Mouse (Mus musculus) stomach, embryonic 16.5 days (tissue): Measurements from ENCODE around the gene Ly6g6f. TPM values are rescaled to one million over a fixed set of nuclear protein-coding genes. Genes with fewer than 3 reads are reported as not detected.
A peak's percentile ranks its signal among the peaks of the same experiment; 100 is the strongest.

Source experiments
- ATAC-seq: fragments of 200-750 bp; cut with Nextera tagmentation; 2 replicates; pipeline ENCODE4 v1.8.0; 2017; ENCODE audit warnings: moderate number of reproducible peaks, moderate TSS enrichment; ENCODE audit not compliant: insufficient read depth, low FRiP score
- H3K27ac ChIP-seq: fragments of 300-500 bp; sonication (generic); 2 replicates; pipeline ENCODE4 v1.5.1; 2014; ENCODE audit warnings: low read length
- H3K27me3 ChIP-seq: fragments of 300-500 bp; sonication (generic); 2 replicates; pipeline ENCODE4 v1.6.1; 2014; ENCODE audit warnings: low read length, control low read depth, mixed read lengths; ENCODE audit not compliant: control insufficient read depth, insufficient read depth
- H3K36me3 ChIP-seq: fragments of 300-500 bp; sonication (generic); 2 replicates; pipeline ENCODE4 v1.6.1; 2014; ENCODE audit warnings: low read length; ENCODE audit not compliant: control insufficient read depth, insufficient read depth
- H3K4me1 ChIP-seq: fragments of 300-500 bp; sonication (generic); 2 replicates; pipeline ENCODE4 v1.6.1; 2014; ENCODE audit warnings: low read length, control low read depth, mixed read lengths; ENCODE audit not compliant: control insufficient read depth, insufficient read depth
- H3K4me2 ChIP-seq: fragments of 300-500 bp; sonication (generic); 2 replicates; pipeline ENCODE4 v1.6.1; 2014; ENCODE audit warnings: low read depth, low read length, mixed read lengths
- H3K4me3 ChIP-seq: fragments of 300-500 bp; sonication (generic); replicated peaks from 2 replicates; pipeline ENCODE4 v1.5.1; 2014; ENCODE audit warnings: mild to moderate bottlenecking, low read length
- H3K9ac ChIP-seq: fragments of 300-500 bp; sonication (generic); 2 replicates; pipeline ENCODE4 v1.6.1; 2014; ENCODE audit warnings: low read length
- H3K9me3 ChIP-seq: fragments of 300-500 bp; sonication (generic); replicated peaks from 2 replicates; pipeline ENCODE4 v1.6.1; 2016; ENCODE audit warnings: low read length, control low read depth; ENCODE audit not compliant: control insufficient read depth
- WGBS: fragments of 180-500 bp; shearing (Covaris S2); extraction: QIAGEN DNeasy Blood & Tissue Kit; methylation state at CpG from one replicate; pipeline ENCODE4 v1.1.7; 2014; 5-methylcytosine and 5-hydroxymethylcytosine counted together
- polyA plus RNA-seq: library from polyadenylated mRNA; unstranded; fragments of >200 nt; fragmentation: Nextera tagmentation; extraction: Ambion mirVana; gene quantifications from 2 replicates; pipeline ENCODE4 v1.2.1, GENCODE M21; 2015

Ly6g6f gene
- polyA plus RNA-seq, 1 experiment from 2014 or later, result 0.54 TPM

DNA sequence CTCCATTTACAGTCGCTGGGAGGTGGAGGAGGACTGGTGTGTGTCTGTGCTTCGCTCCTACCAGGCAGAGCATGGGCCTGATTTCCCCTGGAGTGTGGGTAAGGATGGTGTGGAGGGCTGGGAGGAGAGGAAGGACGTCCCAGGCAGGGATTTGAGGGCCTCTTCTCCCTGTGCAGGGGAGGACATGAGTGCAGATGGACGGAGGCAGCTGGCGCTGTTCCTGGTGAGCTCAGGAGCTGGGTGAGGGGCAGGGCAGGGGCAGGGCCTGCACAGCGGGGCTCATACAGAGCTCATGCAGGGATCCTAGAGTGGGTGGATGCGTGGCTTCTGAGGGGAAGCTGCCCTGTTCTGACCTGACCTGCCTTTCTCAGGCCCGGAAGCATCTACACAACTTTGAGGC lies 16.9 kb upstream of the Ly6g6f start:
- H3K4me2 ChIP-seq, result no peak overlapping the region
- peaks cover 19% of the 10 kb centered on the region; the same call in 1 of the 2 replicates for H3K36me3 ChIP-seq
- ATAC-seq, result no peak; the same call in 1 of the 2 replicates
- no peak overlapping the region for H3K4me3 ChIP-seq
- no peak overlapping the region; the same call in 1 of the 2 replicates for H3K9ac ChIP-seq
- H3K4me1 ChIP-seq, result no peaks in the 10 kb centered on the region
- 71% methylated on average over 8 of the region's 8 CpGs for WGBS
- H3K27ac ChIP-seq, result no peak overlapping the region
- H3K27me3 ChIP-seq, result no peaks in the 10 kb centered on the region
- H3K9me3 ChIP-seq, result no peaks in the 10 kb centered on the region

DNA sequence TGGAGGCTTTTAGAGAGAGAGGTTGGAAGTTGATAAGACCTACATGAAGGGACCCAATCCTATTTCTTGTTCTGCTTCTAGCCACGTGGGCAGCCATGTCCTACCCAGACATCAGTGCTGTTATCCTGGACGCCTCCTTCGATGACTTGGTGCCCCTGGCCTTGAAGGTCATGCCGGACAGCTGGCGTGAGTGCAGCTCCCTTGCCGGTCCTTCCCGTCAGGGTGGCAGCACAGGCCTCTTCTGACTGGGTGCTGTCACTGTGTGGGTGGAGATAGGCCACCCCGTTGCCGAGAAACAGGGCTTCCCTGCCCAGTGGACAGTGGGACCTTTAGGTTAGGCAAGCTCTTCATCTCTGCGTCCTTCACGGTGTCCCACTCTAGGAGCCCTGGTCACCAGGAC lies 15.8 kb upstream of the Ly6g6f start:
- Histone ChIP-seq H3K27me3 (no peaks in the 10 kb centered on the region), H3K4me1 (no peaks in the 10 kb centered on the region), H3K4me2 (no peak overlapping the region), H3K4me3 (no peak overlapping the region), H3K27ac (no peak overlapping the region), H3K9me3 (no peaks in the 10 kb centered on the region), H3K36me3 (peaks cover 23% of the 10 kb centered on the region; the same call in 1 of the 2 replicates), H3K9ac (no peak overlapping the region)
- no peak for ATAC-seq
- 87% methylated on average over 11 of the region's 11 CpGs for WGBS

DNA sequence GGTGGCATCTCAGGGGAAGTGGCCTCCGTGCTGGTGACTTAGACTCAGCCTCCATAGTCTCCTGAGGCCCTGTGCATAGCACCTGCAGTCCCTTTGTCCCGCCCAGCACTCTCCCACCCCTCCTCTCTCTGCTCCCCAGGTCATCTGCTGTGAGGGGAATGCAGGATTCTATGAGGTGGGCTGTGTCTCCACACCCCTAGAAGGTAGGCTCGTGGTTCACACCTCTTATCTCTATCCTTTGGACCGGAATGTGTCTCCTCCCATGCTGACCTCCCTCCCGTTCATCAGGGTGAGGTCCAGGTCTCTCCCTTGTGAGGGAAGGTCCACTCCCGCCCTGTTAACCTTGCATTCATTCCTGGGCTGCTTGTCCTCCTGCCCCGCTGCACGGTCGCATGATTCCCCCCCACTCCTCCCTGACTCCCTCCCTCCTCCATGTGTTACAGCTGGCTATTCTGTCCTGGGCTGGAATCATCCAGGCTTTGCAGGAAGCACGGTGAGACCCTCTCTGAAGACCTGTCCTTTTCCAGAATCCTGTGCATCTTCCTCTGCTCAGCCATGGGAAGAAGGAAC lies 14.9 kb upstream of the Ly6g6f start:
- Histone ChIP-seq H3K36me3 (peaks cover 23% of the 10 kb centered on the region; the same call in 1 of the 2 replicates), H3K4me1 (no peaks in the 10 kb centered on the region), H3K9ac (no peak overlapping the region), H3K27me3 (no peaks in the 10 kb centered on the region), H3K9me3 (no peaks in the 10 kb centered on the region), H3K4me3 (no peak overlapping the region), H3K4me2 (no peak overlapping the region), H3K27ac (no peak overlapping the region)
- no peak for ATAC-seq
- WGBS, result 52% methylated on average over 10 of the region's 10 CpGs

DNA sequence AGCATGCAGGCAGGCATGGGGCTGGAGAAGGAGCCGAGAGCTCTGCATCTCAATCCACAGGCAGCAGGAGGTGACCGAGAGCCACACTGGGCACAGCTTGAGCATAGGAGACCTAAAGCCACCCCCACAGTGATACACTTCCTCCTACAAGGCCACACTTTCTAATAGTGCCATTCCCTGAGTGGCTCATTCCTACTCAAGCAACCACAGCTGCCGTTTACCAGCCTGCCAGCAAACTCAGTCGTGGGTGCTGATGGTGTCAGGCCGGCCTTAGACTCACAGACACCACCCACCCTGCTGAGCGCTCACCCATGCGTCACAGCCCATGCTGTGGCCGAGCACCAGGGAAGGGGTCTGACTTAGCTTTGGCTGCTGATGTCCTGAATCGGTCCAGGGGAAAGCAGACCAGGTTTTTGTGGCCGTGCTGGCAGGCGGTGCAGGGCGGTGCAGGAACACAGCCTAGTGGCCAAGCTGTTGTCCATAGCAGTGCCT lies 11.8 kb upstream of the Ly6g6f start:
- Histone ChIP-seq H3K4me3 (no peak overlapping the region), H3K27ac (no peak overlapping the region), H3K27me3 (no peaks in the 10 kb centered on the region), H3K4me1 (no peaks in the 10 kb centered on the region), H3K36me3 (peaks cover 21% of the 10 kb centered on the region; the same call in 1 of the 2 replicates), H3K9ac (no peak overlapping the region), H3K9me3 (no peaks in the 10 kb centered on the region), H3K4me2 (no peak overlapping the region)
- ATAC-seq, result no peak
- 88% methylated on average over 12 of the region's 12 CpGs for WGBS

DNA sequence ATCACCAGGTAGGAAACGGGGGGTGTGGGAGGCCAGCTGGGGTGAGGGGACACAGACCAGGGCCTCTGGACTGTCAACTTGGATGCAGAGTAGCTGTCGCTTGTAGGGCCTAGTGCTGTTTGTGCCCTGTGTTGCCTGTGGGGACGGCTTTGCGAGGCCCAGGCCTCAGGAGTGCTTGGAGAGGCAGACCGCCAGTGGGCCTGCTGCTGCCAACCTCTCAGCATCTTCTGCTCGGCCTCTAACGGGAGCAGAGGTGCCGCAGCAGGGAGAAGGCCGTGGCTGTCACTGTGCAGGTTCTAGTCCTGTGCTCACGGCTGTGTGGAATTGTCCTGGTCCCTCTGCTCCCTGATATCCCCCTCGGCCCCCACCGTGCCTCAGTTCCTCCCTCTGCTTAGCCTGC lies 11.2 kb upstream of the Ly6g6f start:
- H3K36me3 ChIP-seq, result peaks cover 20% of the 10 kb centered on the region; the same call in 1 of the 2 replicates
- H3K27ac ChIP-seq, result no peak overlapping the region
- no peaks in the 10 kb centered on the region for H3K9me3 ChIP-seq
- ATAC-seq, result no peak
- H3K9ac ChIP-seq, result no peak overlapping the region
- no peaks in the 10 kb centered on the region for H3K27me3 ChIP-seq
- no peaks in the 10 kb centered on the region for H3K4me1 ChIP-seq
- WGBS, result 87% methylated on average over 12 of the region's 12 CpGs
- no peak overlapping the region for H3K4me3 ChIP-seq
- no peak overlapping the region for H3K4me2 ChIP-seq

DNA sequence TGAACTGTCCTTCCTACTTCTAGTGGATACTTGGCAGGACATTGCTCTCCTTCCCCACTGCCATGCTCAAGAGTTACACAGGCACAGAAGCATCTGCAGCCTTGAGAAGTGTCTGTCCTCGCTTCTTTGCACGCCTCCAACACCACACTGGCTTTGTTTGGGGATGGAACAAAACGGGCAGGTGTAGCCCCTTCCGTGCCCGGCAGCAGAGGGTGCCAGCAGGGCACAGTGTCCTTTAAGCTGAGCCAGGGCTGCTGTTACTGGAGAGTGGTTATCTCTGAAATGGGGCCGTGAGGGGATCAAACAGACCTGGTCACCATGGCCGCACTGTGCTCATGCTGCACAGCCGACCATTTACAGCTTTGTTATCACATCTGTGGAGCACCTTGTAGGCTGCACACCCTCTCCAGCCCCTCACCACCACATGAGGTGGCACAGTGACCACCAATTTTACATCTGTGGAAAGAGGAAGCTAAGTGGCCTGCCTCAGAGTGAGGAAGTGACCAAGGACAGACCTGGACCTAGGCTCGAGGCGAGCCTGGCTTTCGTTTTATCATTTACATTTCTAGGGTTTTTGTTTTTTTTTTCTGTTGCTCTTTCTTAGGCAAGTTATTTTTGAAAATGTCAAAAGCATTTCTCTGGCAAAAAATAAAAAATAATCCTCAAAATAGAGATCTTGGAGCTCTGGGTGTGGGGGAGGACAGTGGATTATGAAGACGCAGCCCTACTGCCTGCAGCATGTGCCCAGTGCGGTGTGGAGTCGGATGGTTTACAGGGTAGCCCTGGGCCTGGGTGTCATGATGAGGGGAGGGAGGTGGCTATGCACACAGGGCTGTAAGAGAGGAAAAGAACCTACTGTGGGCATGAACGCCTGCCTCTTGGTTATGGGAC lies 9.3 kb upstream of the Ly6g6f start:
- Histone ChIP-seq H3K36me3 (peaks cover 23% of the 10 kb centered on the region; the same call in 1 of the 2 replicates), H3K4me2 (no peak overlapping the region), H3K9me3 (no peaks in the 10 kb centered on the region), H3K27ac (no peak overlapping the region), H3K27me3 (no peaks in the 10 kb centered on the region), H3K9ac (no peak overlapping the region), H3K4me3 (no peak overlapping the region), H3K4me1 (peaks cover 4% of the 10 kb centered on the region)
- 87% methylated on average over 15 of the region's 15 CpGs for WGBS
- ATAC-seq, result no peak

DNA sequence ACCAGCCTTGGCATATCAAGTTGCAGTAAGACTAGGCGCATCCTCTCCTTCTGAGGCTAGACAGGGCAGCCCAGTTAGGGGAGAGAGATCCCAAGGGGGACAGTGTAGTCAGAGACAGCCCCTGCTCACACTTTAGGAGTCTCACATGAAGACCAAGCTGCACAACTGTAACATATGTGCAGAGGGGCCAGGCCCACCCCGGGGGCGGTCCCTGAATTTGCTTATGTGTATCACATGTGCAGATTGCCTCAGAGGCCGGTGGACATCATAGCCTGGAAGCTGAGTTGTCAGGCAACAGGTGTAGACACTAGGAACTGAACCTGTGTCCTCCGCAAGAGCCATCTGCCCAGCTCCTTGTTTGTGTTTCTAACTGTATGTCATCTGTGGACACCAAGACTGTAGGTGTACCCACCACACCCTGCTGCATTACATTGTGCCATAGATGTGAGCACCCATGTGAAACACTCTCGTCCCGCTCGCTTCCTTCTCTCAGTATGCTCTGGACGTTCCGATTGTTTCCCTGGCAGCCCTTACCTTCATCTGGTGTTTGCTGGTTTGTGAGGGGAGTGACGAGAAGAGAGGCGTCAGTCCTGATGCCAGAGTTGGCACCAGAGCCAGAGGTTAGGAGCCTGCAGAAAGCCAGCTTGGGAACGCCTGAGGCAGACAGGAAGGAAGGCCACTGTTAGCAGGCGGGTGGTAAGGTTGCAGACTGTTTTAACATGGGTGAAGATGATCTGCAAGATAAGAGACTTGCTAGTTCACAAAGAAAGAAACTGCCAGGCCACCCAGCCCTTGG lies 7.2 kb upstream of the Ly6g6f start:
- Histone ChIP-seq H3K36me3 (peaks cover 19% of the 10 kb centered on the region; the same call in 1 of the 2 replicates), H3K4me1 (peaks cover 4% of the 10 kb centered on the region)
- WGBS, result 90% methylated on average over 14 of the region's 14 CpGs

DNA sequence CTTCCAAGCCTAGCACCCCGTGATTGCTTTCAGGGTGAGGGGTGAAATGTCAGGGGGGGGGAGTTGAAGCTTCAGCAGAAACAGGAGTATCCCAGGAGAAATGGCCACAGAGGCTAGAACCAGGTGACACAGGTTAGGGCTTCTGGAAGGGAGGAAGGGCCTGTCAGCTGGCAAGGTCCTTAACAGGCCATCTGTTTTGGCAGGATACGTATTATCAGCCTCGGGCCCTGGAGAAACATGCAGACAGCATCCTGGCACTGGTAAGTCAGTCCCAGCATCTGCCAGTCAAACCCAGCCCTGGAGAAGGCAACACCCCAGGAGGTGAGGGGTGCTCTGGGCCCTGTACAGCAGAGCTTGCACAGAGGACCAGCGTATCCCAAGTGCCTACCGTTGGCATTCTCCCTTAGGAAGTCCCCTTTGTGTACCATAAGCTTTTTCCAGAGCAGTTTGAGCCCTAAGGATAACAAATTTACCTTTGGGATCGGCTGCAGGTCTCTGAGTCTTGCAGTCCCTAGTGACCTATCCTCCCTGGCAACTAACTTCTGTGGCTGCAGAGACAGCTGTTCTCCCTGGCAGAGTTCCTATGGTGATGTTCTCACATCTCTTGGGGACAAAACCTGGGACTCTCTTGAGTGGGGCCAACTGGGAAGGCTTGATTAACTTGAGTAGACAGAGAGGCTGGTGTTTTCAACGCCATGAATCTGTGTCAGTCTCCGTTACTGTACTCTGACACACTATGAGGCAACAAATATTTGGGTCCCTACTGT lies 4.9 kb upstream of the Ly6g6f start:
- 59% methylated on average over 8 of the region's 8 CpGs for WGBS
- Histone ChIP-seq H3K9ac (peak overlapping the region; percentile 93), H3K4me3 (peak overlapping the region; percentile 67), H3K36me3 (peaks cover 12% of the 10 kb centered on the region; the same call in 1 of the 2 replicates), H3K27ac (peak overlapping the region; percentile 97; the same call in 1 of the 2 replicates), H3K27me3 (no peaks in the 10 kb centered on the region), H3K4me1 (peaks cover 4% of the 10 kb centered on the region), H3K9me3 (no peaks in the 10 kb centered on the region), H3K4me2 (peak overlapping the region; percentile 75)
- ATAC-seq, result no peak

More for the DNA sequence above, 7.2 kb upstream of the Ly6g6f start:
- H3K9ac ChIP-seq, result no peak overlapping the region
- H3K27me3 ChIP-seq, result no peaks in the 10 kb centered on the region
- no peaks in the 10 kb centered on the region for H3K9me3 ChIP-seq
- H3K27ac ChIP-seq, result no peak overlapping the region
- H3K4me3 ChIP-seq, result no peak overlapping the region
- no peak for ATAC-seq
- no peak overlapping the region for H3K4me2 ChIP-seq
